Mouse (Mus musculus) right cerebral cortex, postnatal 10 days (tissue): ENCODE data around the gene Gm39566.
"Not testable (repeated sequence)": the region's sequence is repeated elsewhere in the genome, so short reads cannot be mapped to it uniquely, and the experiment has no call there.

Source experiments
- DNase-seq, 2 experiments: peaks; one replicate each; pipeline ENCODE4 v3.0.0; 2021; ENCODE audit warnings: low spot score in 2 of 2

Gm39566 gene

DNA sequence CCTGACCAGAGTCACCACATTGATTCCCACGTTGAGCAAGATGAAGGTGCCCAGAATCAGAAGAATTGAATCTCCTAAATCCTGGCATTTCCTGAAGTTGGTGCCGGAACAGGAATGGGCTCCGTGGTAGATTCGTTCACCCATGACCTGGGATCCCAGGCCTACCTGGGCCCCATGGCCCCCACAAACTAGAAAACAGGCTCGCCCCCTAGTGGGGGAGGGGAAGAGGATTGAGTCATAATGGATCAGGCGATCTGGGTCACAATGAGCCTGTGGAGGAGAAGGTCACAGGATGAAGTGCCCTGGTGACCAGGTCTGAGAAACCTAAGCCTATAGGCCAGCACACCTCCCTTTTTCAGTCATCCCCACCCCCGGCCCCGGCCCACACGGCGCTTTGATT is at the start of gene Gm39566:
Gene Gm39566 (minus strand): TSS at position 144 of the 400 bp plus-strand sequence.
- DNase-seq, result no peak

DNA sequence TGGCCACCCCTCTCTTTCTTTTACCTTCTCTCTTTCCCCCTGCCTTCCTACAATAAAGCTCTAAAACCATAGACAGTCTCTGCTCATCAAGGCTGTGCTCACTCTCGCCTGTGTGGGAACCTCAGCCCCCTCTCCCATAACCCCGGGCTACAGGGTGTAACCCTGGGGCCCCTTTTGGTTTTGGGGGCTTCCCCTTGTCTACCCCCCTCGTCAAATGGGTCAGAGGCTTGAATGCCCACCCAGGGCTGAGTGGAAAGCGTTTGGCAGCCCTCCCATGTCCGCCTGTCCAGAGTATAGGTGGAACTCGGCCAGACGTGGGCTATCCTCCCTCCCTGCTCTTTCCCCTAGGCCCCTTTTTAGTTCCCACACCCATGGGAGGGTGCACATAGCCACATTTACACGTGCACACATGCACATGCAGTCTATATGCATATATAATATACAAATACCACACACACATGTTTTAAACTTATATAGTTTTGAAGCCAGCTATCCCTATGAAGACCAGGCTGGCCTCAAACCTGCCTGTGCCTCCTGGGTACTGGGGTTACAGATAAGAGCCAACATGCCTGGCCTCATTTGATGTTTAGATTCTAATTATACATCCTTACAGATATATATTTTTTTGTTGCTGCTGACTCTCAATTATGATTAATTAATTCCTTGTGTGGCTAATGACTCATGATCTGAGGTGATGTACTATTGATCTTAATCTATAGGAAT is 49.2 kb upstream of the Gm39566 start:
- DNase-seq, result no peak

DNA sequence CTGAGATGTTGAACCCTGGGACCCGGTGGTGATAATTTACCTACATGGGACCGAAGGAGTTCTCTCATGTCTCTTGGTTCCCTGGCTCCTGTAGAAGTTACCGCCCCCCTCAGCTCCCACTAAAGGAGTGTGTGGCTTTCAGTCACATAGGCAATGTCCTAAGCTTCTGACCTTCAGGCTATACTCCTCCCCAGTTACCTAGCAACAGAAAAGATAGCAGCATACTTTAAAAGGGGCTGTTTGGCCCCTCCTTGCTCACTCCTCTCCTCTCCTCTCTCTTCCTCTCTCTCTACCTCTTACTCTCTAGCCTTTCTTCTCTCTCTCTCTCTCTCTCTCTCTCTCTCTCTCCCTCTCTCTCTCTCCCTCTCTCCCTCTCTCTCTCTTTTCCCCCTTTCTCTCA is 48.6 kb upstream of the Gm39566 start:
- DNase-seq, result not testable (repeated sequence)

DNA sequence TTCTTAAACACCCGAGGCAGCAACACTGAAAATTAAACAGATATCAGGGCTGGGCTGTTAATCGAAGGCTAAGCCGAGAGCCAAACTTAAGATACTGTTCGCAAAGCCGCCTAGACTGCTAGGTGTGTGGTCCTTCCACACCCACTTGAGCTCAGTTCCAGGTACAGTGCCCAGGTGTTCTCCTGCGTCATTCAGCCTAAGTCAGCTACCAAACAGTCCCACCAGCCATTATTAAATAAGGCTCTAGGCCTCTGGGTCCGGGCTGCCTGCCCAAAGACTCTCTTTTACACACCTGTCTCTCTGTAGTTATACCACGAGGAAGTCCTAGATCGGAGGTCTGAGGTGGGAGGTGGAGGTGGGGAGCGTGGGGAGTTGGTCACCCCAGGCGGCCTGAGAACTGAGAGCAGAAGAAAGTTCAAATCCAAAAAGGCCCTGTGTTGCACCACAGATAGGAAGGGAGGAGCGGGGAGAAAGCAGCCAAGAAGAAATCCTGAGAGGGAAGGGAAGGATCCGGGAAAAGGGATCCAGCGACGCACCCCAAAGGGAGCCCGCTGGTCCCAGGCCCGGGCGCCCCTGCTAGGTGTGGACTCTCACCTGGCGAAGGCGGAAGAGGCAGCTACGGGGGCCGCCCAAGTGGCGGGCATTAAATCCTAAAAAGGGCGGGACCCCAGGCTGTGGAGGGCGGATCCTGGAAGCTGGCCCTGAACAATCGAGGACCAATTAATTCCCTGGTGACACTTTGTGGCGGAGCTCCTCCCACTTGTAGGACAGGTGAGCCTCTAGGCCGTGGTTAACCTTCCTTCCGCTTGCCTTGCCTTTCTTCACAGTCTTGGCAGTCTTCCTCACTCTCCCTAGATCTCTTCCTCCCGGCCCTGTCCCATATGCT is 43.3 kb upstream of the Gm39566 start, which contains the start of gene Tnk1:
Gene Tnk1 (minus strand): TSS at position 618 of the 886 bp plus-strand sequence.
- DNase-seq, result no peak

DNA sequence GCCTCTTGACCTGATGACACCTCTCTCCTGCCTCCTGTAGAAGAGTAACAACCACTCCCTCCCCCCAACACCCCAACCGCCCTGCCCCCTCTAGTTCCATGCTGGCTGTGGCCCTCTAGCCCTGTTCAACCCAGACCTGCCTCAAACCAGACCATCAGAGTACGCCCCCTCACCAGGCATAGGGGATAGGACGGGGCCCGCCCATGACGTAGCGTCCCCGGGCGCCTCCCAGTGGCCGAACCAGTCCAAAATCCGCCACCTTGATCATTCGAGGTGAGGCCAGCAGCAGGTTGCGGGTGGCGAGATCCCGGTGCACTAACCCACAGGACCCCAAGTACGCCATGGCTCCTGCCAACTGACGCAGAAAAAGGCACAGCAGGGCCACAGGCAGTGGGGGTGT is 40.2 kb upstream of the Gm39566 start:
- DNase-seq, result no peak

DNA sequence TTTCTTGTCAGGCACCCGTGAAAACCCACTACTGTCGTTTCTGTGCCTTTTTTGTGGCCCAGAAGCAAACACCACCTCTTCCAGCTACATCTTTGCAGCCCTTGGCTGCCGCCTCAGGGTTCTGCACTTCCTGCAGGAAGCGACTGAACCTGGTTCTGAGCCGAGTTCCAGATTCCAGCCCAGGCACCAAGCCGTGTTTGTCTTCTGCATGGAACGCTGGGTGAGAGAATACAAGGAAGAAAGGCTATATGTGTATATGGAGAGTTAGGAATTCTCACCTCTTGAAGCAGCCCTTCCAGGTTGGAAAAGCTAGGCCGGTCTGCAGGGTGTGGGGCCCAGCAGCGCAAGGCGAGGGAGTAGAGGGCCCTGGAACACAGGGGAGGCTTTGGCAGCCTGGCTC is 39.6 kb upstream of the Gm39566 start:
- no peak for DNase-seq

DNA sequence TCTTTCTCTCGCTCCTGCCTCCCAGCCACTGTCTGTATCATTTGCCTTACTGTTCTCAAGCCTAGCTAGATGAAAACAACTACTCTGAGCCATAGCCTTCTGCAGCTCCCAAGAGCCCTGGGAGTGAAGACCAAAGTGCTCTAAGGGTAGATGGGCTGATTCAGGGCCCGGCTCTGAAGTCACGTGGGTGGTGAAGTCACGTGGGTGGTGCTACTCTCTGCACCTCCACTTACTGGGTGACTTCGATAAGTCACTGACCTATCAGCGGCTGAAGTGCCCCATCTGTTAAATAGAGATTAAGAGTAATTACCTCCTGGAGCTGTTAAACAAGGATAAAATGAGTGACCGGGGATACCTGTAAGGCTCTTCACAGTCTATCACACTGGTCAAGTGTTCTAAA is 38.9 kb upstream of the Gm39566 start:
- DNase-seq, result no peak

DNA sequence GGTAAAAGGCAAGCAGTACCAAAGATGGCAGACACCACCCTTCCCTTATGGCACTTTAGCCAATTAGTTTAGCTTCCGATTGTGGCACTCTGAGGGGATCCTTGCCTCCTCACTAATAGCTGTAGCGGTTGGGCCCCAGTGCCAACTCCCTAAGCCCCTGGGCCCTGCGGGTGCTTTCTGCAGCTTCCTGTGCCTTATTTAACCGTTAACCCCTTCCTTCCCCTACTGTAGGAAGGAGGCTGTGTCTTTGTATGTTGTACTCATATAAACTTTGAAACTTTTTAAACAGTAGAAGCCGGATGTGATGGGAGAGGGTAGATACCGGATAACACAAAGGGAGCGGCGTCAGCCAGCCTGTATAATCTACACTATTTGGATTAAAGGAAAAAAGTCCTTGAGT is 35.7 kb upstream of the Gm39566 start:
- DNase-seq, result no peak

DNA sequence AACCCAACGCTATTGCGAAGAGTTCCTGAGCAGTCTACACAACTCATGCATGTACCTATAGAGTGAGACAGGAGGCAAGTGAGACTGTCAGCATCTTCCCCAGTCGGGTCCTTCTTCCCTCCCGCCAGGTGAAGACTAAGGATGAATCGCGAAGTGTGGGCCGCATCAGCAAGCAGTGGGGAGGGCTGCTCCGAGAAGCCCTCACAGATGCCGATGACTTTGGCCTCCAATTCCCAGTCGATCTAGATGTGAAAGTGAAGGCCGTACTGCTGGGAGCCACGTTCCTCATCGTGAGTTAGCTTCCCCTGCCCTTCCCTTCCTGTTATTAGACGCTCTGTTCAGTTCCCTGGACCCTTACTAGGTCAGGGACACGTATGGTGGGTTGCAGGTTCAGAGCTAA is 34.8 kb upstream of the Gm39566 start:
- DNase-seq, result no peak

DNA sequence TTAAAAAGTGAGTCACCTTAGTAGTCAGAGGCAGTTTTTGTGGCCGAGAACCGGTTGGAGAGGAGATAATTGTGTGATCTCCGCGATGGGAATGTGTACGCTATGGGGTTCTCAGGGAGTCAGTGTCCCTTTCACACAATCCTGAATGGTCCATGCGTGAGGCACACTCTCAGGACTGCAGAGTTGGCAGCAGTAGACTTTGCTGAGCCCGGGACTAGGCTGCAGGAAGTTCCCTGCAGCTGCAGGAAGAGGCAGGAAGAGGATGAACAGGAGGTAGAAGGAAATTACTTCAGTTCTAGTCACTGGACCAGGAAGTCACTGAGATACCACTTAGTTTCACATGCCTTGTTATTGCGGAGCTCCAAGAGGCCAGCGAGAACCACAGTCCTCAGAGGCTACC is 34.0 kb upstream of the Gm39566 start:
- no peak for DNase-seq

DNA sequence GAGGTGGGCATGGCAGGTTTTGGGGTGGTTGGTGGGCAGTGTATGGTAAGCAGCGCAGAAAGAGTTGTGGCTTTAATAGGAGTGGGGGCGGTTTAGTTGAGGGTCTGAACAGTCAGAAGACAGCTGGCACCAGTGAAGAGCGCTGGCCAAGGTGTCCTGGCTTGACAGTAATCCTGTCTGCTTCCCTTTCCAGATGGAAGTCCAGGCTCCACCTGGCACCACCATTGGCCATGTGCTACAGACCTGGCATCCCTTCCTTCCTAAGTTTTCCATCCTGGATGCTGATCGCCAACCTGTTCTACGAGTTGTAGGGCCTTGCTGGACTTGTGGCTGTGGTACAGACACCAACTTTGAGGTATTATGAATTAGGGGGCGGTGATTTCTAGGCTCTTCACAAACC is 32.9 kb upstream of the Gm39566 start:
- peak in 1 of 2 experiments; percentile 33 for DNase-seq

DNA sequence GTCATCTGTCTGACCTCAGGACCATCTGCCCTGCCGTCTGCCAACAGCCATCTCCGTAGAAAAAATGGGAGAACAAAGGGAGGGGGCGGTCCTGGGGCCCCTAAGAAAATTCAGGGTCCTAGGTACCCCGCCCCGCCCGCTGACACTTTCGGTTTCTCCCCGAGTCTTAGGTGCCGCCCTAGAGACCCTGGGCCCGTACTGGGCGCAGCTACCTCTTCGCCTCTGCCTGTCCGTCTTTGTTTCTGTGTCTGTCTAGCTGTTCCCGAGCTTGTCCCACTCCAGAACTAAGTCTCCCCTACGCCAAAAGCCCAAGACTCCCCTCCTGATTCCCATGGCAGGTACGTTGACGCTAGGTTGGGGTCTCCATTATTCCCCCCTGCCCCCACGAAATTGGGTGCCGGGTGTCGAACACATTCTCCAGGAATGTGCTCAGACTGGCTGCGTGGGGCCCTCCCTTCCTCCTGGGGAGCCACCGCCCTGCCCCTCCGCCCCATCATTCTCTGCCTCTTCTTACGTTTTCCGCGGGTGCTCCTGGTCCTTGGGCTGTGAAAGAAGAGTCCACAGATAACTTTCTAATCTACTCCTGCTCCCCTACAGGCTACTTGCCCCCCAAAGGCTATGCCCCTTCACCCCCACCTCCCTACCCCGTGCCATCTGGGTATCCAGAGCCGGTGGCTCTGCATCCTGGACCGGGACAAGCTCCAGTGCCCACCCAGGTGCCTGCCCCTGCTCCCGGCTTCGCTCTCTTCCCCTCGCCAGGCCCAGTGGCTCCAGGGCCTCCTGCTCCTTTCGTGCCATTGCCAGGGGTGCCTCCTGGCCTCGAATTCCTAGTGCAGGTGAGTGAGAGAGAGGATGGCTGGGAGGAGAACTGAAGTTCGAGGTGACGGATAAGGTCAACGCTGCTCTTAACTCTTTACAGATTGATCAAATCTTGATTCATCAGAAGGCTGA is 31.9 kb upstream of the Gm39566 start:
- DNase-seq, result peak in 1 of 2 experiments; percentile 33

DNA sequence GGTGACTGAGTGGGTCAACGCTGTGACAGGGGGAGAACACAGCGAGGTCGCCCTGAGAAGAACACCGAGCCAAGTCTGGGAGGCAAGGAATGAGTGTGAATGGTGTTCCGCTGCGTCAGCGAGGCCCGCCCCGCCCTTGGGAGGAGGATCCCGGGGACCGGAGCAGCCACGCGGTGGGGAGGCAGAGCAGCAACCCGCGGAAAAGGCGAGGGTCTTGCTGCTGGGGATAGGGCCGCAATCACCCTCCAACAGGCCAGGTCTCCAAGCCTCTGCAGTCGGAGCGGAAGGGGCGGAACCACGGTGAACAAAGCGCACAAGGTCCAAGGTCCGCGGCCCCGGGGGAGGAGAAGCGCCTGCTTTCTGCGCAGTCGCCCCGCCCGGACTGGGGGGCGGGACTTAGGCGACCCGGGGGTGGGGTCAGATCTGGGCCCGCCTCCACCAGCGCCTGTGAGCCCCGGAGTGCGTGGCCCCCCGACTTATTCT is 31.1 kb upstream of the Gm39566 start, which contains the start of gene Plscr3:
Gene Plscr3 (plus strand): TSS at position 179 of the 483 bp plus-strand sequence.
- DNase-seq, result peak; percentile 91 to 92

DNA sequence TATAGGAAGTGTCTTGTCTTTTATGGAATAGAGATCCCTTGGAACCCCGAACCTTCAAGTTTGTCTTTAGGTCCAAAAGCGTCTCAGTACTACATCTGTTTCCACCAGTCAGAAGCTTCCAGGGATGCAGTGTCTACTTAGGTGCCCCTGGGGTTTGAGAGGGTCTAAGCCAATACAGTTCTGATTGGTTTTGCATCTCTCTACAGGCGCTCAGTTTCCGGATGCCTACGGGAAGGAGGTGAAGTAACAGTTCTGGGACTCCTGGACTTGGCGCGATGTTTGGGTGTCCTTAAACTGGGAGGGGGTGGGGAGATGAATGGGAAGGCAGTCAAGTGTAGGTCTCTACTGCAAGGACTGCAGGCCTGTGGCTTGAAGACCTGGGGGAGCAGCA is 23.6 kb upstream of the Gm39566 start:
- no peak for DNase-seq

DNA sequence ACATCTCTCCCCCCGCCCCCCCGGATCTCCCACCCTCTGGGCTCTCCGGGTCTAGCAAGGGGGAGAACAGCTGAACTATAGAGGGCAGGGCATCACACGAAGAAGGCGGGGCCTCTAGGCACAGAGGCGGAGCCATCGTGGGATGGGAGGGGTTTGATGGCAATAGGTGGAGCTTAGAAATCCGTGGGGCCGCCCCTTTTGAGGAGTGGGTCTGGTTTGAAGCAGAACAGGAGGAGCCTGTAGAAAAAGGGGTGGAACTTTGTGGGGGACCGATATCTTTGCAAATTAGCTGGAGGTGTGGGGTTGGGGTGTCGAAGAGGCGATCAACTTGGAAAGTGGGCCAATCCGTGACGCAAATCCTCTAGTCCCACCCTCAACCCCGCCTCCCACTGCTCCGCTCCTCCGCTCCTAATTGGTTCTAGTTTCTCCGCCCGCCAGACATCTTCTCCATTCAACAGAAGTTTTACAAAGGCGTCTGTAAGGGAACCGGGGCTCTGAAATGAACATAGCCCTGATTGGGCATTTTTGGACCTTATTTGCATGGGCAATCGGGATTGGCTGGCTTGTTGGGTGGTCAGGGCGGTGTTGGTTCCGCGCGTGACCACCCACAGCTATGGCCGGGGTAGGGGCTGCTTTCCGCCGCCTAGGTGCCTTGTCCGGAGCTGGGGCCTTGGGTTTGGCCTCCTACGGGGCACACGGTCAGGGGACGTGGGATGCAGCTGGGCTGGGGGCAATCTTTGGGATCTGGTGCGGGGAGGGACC is 23.0 kb upstream of the Gm39566 start, which contains the start of gene Tmem256:
Gene Tmem256 (plus strand): TSS at position 563 of the 762 bp plus-strand sequence.
- DNase-seq, result peak; percentile 98 to 99

DNA sequence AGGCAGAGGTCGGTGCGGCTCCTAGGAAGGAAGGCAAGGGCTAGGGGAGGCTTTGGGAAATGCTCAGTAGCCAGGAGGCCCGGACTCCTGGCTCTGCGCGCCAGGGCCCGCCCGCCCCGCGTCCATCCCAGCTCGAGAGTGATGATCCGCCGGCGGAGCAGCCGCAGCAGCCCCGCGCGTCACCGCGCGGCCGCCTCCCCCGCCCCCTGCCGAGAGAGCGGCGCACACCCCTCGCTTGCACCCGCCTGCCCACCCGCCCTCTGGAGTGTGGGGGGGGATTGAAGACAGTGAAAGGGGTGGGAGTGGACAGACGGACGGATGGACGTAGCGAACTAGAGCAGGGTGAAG is 22.5 kb upstream of the Gm39566 start, which contains the start of gene Nlgn2:
Gene Nlgn2 (minus strand): TSS at position 181 of the 348 bp plus-strand sequence.
- DNase-seq, result no peak

DNA sequence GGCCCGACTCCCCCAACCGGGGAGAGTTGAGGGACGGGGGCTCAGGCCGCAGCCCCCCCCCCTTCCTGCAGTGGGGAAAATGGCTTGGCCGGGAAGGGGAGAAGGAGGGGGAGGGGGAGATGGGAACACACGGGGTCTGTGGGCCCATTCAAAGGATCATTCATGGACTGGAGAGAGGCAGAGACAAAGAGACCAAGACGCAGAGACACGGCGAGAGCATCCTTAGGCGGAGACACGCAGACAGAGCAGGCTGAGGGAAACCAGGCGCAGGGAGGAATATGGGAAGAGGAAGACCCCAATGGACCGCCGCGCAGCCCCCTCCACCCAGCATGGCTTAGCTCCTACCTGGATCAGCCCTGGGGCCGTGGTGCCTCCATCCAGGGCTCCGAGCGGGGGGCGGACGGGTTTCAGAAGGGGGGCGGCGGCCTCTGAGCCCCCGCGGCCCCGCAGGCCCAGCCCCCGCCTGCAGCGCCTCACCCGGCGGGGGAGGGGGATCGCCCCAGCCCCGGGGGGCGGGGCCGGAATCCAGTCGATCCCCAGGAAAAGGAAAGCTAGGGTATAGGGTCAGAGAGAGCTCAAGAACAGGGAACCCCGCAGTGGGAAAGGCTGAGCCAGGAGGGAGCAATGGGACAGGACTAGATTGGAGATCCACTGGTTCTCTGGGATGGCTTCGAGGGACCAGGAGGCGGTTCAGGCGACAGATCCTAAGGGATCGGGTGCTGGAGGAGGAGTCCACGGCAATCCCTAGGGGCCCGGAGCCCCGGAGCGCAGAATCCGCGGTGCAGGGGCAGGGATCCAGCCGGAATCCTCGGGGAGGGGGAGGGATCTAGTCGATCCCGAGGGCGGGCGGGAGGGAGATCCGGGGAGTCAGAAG is 21.8 kb upstream of the Gm39566 start:
- peak; percentile 62 to 71 for DNase-seq

DNA sequence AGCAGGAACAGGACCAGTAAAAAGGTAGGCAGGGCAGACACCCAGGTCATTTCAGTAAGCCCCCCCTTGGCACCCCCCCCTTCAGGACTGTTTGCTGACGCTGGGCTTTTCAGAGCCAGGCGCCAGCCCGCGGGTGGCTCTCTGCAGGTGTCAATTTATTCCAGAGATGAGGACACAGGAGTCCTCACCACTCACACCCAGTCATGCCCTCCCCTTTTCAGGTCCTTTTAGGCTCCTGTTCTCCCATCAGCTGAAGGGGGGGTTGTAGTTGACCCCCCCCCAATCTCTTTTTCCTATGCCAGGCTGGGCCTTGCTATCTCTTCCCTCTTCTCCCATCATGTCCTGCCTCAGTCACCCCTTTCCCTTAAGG is 20.9 kb upstream of the Gm39566 start:
- no peak for DNase-seq

DNA sequence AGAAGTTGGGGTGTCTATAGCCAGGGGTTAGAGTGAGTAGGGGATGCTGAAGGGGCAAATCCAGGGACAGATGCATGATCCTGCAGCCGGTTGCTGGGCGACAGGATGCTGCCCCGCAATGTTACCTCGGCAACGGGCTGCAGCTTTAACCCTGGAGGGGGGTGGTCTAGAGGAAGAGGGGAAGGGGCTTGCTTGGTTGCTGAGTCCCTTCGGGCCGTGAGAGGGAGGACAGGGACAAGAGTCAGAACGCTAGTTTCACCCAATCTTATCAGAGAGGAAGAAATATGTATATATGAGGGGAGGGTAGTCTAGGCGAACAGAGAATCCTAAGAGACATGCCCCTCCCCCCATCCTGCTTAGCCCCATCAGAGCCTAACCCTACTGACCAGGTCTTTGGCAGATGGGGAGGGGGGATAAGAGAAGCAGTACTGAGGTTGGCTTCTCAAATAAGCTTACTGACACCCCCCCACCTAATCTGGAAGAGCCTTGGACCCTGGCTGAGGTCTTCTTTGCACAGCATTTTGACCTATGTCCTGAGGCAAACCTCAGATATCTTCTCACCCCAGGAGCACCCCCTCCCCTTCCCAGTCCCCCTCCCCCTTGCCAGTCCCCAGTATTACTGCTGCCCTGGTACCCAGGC is 20.3 kb upstream of the Gm39566 start:
- no peak for DNase-seq
